Mouse (Mus musculus) B cell, adult 62 days (primary cell): Measurements from ENCODE around the gene Ccdc13. TPM values are rescaled to one million over a fixed set of nuclear protein-coding genes. Genes with fewer than 3 reads are reported as not detected.

Experiments
- total RNA-seq: library from RNA; stranded (reverse); gene quantifications from 4 replicates; pipeline ENCODE4 v1.2.4, GENCODE M21; 2023

Gene Ccdc13
- total RNA-seq: not detected in 4 replicates

DNA sequence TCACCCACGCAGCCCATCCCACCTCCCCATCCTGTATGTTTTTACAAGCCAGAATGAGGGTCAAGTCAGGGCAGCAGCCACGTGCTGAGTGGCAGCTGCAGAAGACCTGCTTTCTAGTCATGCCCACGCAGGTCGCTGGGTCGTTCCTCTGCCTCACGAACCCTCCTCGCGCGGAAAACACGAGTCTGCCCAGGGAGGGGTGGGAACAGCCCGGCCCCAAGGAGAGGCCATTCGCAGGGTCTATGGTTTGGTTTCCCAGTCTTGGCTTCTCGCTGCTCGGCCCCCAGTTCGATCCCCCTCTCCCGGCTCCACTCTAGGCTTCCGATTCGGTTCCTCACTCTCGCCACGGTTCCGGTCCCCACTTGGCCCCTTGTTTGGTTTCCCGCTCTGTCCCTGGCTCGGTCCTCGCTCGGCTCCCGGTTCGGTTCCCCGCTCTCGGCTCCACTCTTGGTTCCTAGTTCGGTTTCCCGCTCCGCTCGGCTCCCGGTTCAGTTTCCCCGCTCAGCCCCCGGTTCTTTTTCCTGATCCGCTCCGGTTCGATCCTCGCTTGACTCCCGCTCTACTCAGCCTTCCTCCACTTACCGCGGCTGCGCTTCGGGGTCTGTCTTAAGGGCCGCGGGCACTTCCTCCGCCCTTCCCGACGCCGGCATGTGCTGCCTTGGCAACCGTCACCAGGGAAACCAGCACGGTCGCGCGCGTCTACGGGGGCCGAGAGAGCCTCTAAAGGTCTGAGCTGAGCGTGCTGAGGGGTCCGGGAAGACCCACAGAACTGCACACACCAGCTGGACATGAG is at the start of gene Ccdc13:
TSS of gene Ccdc13 (minus strand) at position 633 of the 793 bp plus-strand sequence.

GRCm38 (mm10) chr9:121858153-121858488 is 18.9 kb upstream of the Ccdc13 start, which contains the start of gene Higd1a:
Gene Higd1a, minus strand, starts transcription at chr9:121858362.

DNA sequence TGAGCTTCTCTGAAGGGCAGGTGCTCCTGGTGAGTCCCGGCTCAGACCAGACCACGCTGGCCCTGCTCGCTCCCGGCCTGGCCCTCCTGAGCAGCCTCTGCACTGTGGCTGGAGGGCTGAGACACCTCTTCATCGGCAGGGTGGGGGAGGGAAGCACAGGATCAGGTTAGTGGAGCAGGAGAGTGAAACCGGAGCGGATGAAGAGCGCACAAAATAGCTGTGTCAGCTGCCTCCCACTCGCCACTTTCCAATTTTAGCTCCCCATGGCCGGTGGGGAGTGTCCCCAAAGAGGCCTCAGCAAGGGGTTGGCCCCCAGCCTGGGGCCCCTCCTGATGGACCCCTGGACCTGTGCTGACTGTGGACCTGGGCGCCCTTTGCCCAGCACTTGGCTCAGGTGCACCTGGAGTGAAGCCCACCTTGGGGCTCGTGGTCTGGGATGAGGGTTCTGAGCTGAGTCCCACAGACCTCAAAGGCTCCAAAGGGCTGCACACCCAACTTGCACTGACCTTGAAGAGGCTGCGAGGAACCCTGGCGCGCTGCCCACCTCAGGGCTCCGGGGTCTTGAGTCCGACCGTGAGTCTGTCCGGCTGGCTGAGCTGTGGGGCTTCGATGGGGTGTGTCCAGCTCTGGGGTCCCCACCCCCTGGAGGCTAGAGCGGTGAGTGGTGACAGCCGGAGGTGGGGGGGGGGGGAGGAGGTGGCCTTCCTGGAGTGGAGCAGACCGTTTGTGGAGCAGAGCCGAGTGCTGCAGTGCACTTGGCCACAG is 47.3 kb downstream of the Ccdc13 start, which contains the start of gene Hhatl:
TSS of gene Hhatl (minus strand) at position 751 of the 765 bp plus-strand sequence.

GRCm38 (mm10) chr9:121777484-121778065 is 61.7 kb downstream of the Ccdc13 start, which contains the start of gene Klhl40:
Gene Klhl40, plus strand, starts transcription at chr9:121777607.

DNA sequence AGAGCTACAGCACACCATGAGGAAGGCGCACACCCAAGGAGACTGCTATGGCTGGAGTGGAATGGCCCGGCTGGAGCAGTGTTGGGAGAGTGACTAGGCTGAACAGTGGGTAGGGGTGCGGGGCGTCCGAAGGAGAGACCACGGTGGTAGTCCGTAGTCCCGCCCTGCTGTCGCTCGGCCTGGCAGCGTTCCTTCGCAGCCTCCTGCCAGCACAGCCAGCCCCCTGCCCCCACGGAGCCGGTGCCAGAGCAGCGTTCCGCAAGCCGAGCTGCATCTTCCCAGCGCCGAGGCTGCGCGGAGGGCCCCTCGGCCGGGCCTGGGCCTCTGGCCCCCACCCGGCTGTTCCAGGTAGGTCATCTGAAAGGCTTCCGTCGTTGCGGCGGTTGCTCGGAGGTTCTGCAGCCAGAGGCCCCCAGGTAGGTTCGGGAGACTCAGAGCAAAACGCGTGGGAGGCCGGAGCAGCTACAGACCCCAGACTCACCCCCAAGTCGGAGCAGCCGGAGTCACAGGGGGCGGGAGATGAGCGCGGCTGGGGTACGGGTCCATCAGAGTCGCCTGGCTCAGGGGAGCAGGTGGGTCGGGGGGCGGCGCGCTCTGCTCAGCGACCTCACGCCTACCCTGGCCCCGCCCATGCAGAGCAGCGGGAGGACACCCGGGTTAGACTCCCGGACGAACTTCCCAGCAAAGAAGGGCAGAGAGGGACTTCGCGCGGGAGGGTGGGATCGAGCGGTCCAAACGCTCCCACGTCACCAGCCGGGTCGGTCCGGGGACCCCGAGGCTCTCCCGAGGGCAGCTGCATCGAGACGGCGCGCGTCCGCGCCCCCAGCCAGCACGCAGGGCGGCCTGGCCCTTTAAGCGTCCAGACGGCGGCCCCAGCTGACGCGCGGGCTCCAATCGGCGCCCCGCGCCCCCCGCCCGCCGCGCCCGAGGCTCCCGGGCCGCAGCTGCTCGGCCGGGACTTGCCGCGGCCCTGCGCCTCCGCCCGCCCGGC is 79.9 kb downstream of the Ccdc13 start, which contains the start of gene Zfp651:
TSS of gene Zfp651 (plus strand) at position 240 of the 991 bp plus-strand sequence.

Other genes with a start within 250 kb of the Ccdc13 start
- not detected in 4 replicates for gene Lyzl4, start 197.4 kb downstream of the Ccdc13 start, total RNA-seq
- gene Vipr1, start 196.7 kb downstream of the Ccdc13 start, total RNA-seq: 0.61 to 1.3 TPM (median 1.1 TPM) in 4 replicates
- gene Sec22c, start 134.0 kb downstream of the Ccdc13 start, total RNA-seq: 21.2 to 28.7 TPM (median 23.8 TPM) in 4 replicates
- 23.8 to 27.7 TPM (median 26.2 TPM) in 4 replicates for gene Ss18l2, start 129.1 kb downstream of the Ccdc13 start, total RNA-seq
- 272 to 303 TPM (median 296 TPM) in 4 replicates for gene Nktr, start 120.3 kb downstream of the Ccdc13 start, total RNA-seq
- 0.09 to 0.53 TPM (median 0.34 TPM) in 4 replicates for gene Zfp651, start 80.1 kb downstream of the Ccdc13 start, total RNA-seq
- gene Klhl40, start 61.9 kb downstream of the Ccdc13 start, total RNA-seq: not detected in 4 replicates
- gene Hhatl, start 47.0 kb downstream of the Ccdc13 start, total RNA-seq: not detected in 4 replicates
- gene Higd1a, start 18.9 kb upstream of the Ccdc13 start, total RNA-seq: 26.6 to 31.7 TPM (median 28.8 TPM) in 4 replicates
- gene Ackr2, start 58.9 kb upstream of the Ccdc13 start, total RNA-seq: 18.4 to 24.6 TPM (median 21.1 TPM) in 4 replicates
- gene Cyp8b1, start 76.8 kb upstream of the Ccdc13 start, total RNA-seq: not detected in 4 replicates
- 0.91 to 1.9 TPM (median 1.2 TPM) in 4 replicates for gene Fam198a, start 111.5 kb upstream of the Ccdc13 start, total RNA-seq
- gene Pomgnt2, start 157.6 kb upstream of the Ccdc13 start, total RNA-seq: not detected in 4 replicates